Mouse (Mus musculus) lung, adult 2 months (tissue): ENCODE measurements at regions not wholly inside any gene's neighbourhood (a gene's known extent, or its start where the extent isn't known, plus 50 kb on each side); places are given as distances from the start of the nearest gene placed in this dataset.

Experiments used
- DNase-seq: peaks from one replicate; pipeline ENCODE4 v3.0.0; 2022
- H3K4me1 ChIP-seq: fragments of 200-500 bp; 2 replicates; pipeline ENCODE4 v1.6.1; 2011; ENCODE audit warnings: low read length; ENCODE audit not compliant: control insufficient read depth, insufficient read depth
- H3K4me3 ChIP-seq: fragments of 200-500 bp; replicated peaks from 2 replicates; pipeline ENCODE3; 2011; ENCODE audit warnings: low read depth, mild to moderate bottlenecking, control low read depth, low read length; ENCODE audit errors: extremely low read depth
- CTCF ChIP-seq: fragments of 200-500 bp; IDR thresholded peaks from 2 replicates; pipeline ENCODE4 v1.5.1; 2011; ENCODE audit warnings: mild to moderate bottlenecking, low read length, control low read depth; ENCODE audit not compliant: insufficient read depth
- POLR2A ChIP-seq: fragments of 200-500 bp; IDR thresholded peaks from 2 replicates; pipeline ENCODE4 v1.6.1; 2011; ENCODE audit warnings: low read depth, mild to moderate bottlenecking, control low read depth, low read length, borderline replicate concordance; ENCODE audit errors: extremely low read depth
- WGBS: fragments of 180-500 bp; shearing (Covaris S2); methylation state at CpG from one replicate; pipeline ENCODE4 v1.1.7; 2018; 5-methylcytosine and 5-hydroxymethylcytosine counted together

- WGBS: 84% methylated on average over 2 of the region's 2 CpGs
- DNase-seq: no peak
- Histone ChIP-seq H3K4me1 (no peaks in the 10 kb centered on the region), H3K4me3 (no peak overlapping the region)
- no peak for TF ChIP-seq POLR2A
- TF ChIP-seq CTCF: no peak
Measured at GRCm38 (mm10) chr7:75063816-75064215, 245.2 kb downstream of the Sv2b start.

GRCm38 (mm10) chr7:75050231-75050630 lies 258.8 kb downstream of the Sv2b start:
- 41% methylated on average over 1 of the region's 1 CpGs for WGBS
- H3K4me1 ChIP-seq: no peaks in the 10 kb centered on the region; the same call in 1 of the 2 replicates
- no peak for TF ChIP-seq POLR2A
- no peak for TF ChIP-seq CTCF
- no peak overlapping the region for H3K4me3 ChIP-seq
- no peak for DNase-seq

GRCm38 (mm10) chr7:75049751-75050150 lies 259.3 kb downstream of the Sv2b start:
- no peak overlapping the region for H3K4me3 ChIP-seq

GRCm38 (mm10) chr7:75048822-75049221 lies 260.2 kb downstream of the Sv2b start:
- WGBS: 79% methylated on average over 2 of the region's 2 CpGs
- TF ChIP-seq POLR2A: no peak
- no peak for TF ChIP-seq CTCF
- no peak for DNase-seq
- H3K4me3 ChIP-seq: no peak overlapping the region
- H3K4me1 ChIP-seq: no peaks in the 10 kb centered on the region; the same call in 1 of the 2 replicates

More at GRCm38 (mm10) chr7:75049751-75050150, 259.3 kb downstream of the Sv2b start:
- H3K4me1 ChIP-seq: no peaks in the 10 kb centered on the region; the same call in 1 of the 2 replicates
- TF ChIP-seq POLR2A (no peak), CTCF (no peak)
- WGBS: 62% methylated on average over 5 of the region's 5 CpGs
- no peak for DNase-seq

GRCm38 (mm10) chr7:75047827-75048226 lies 261.2 kb downstream of the Sv2b start:
- H3K4me1 ChIP-seq: no peaks in the 10 kb centered on the region; the same call in 1 of the 2 replicates
- DNase-seq: no peak
- no peak for TF ChIP-seq CTCF
- no peak for TF ChIP-seq POLR2A
- 77% methylated on average over 3 of the region's 3 CpGs for whole genome bisulfite sequencing
- no peak overlapping the region for H3K4me3 ChIP-seq

GRCm38 (mm10) chr7:75040871-75041270 lies 268.2 kb downstream of the Sv2b start:
- H3K4me1 ChIP-seq: no peaks in the 10 kb centered on the region
- WGBS: 91% methylated on average over 6 of the region's 6 CpGs
- H3K4me3 ChIP-seq: no peak overlapping the region
- TF ChIP-seq CTCF: no peak
- no peak for TF ChIP-seq POLR2A
- DNase-seq: no peak

GRCm38 (mm10) chr7:75026191-75026590 lies 282.9 kb downstream of the Sv2b start:
- Histone ChIP-seq H3K4me1 (no peaks in the 10 kb centered on the region), H3K4me3 (no peak overlapping the region)
- no peak for DNase-seq
- 58% methylated on average over 2 of the region's 2 CpGs for WGBS
- no peak for TF ChIP-seq POLR2A
- no peak for TF ChIP-seq CTCF

- WGBS: 52% methylated on average over 6 of the region's 6 CpGs
- no peak for DNase-seq
- TF ChIP-seq CTCF (no peak), POLR2A (no peak)
- no peak overlapping the region for H3K4me3 ChIP-seq
- H3K4me1 ChIP-seq: no peaks in the 10 kb centered on the region
Measured at GRCm38 (mm10) chr7:75021966-75022365, 287.1 kb downstream of the Sv2b start.

- H3K4me3 ChIP-seq: no peak overlapping the region
- no peaks in the 10 kb centered on the region for H3K4me1 ChIP-seq
- WGBS: 44% methylated on average over 7 of the region's 7 CpGs
- TF ChIP-seq CTCF: no peak
- no peak for TF ChIP-seq POLR2A
- no peak for DNase-seq
Measured at GRCm38 (mm10) chr7:75018640-75019039, 290.4 kb downstream of the Sv2b start.

GRCm38 (mm10) chr7:75008481-75008880 lies 300.6 kb downstream of the Sv2b start:
- WGBS: 82% methylated on average over 2 of the region's 2 CpGs

More at GRCm38 (mm10) chr7:75008481-75008880, 300.6 kb downstream of the Sv2b start:
- no peak for DNase-seq
- TF ChIP-seq POLR2A (no peak), CTCF (no peak)
- Histone ChIP-seq H3K4me3 (no peak overlapping the region), H3K4me1 (no peaks in the 10 kb centered on the region)
